Mouse (Mus musculus): ENCODE results near the gene Cyb5r4.

DNA sequence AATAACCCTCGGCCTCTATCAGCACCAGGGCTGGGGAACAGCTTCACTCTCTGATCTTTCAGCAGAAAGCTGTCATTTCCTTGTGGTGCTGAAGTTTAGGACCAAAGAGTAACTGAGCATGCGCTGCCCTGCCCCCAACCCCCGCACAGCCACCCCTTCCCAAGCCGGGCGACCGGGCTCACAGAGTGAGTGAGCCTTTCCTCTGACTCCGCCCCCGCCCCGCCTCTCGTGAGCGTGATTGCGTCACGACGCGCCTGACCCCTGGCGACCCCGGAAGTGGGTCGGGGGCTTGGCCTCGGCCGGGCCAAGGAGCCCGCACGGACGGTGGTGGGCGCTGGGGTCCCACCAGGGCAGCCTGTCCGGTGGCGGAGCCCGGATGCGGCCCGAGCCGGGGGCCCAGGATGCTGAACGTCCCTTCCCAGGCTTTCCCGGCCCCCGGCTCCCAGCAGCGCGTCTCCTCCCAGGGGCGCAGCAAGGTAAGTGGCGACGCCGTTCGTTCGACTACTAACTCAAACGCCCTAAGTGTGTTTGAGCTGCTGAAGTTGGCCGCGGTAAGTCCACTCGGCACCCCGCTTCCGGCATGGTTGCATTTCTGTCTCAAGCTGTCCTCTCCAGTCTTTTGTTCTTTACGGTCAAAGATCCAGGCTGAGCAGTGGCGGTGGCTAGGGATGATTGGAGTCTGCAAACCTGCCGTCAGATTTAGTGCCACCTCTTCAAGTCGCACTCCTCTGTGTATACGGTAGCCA lies at the start of gene Cyb5r4:
- no peak for TF ChIP-seq CTCF (IDR thresholded peaks at IDR 0.05; ENCODE audit: borderline replicate concordance, extremely low read depth, insufficient read depth, insufficient read length)
- peak; percentile 93 for TF ChIP-seq POLR2A (IDR thresholded peaks at IDR 0.05; ENCODE audit: borderline replicate concordance, extremely low read depth, insufficient read depth, insufficient read length, poor library complexity, severe bottlenecking)

Measured in brain, embryonic 14.5 days (tissue).